Mouse (Mus musculus): ENCODE measurements around the gene Zranb1.
A peak's percentile ranks its signal among the peaks of the same experiment; 100 is the strongest.

The Zranb1 gene

DNA sequence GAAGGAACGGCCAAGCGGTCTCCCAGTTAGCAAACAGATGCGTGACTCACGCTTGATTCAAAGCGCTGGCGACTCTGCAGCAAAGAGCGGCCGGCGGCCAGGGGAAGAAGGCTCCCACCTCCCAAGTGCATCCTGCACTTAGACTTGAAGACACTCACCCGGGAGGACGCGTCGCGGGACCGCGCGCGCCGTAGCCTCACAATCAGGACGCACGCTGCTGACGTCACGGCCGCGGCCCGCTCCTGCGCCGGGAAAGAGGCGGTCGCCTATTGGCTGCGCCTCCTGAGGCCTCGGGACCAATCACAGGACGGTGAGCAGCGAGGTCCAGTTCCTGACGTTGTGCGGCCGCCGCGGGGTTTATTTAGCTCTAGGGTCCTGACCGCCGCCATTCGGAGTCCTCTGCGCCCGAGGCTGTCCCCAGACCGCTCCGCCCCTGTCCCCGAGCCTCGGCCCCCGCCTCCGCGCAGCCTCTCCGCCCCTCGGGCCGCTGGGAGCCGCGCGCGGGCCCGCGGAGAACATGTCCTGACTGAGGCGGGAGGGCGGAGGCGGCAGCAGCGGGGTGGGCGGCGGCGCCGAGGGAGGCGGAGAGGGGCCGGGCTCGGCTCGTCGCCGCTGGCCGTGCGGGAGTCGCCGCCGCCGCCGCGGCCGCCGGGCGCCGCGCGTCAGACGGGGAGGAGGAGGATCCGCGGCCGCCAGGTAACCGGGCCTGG is at the start of gene Zranb1:
TSS of gene Zranb1 (plus strand) at position 293 of the 710 bp plus-strand sequence.
- peak; percentile 98 for DNase-seq

DNA sequence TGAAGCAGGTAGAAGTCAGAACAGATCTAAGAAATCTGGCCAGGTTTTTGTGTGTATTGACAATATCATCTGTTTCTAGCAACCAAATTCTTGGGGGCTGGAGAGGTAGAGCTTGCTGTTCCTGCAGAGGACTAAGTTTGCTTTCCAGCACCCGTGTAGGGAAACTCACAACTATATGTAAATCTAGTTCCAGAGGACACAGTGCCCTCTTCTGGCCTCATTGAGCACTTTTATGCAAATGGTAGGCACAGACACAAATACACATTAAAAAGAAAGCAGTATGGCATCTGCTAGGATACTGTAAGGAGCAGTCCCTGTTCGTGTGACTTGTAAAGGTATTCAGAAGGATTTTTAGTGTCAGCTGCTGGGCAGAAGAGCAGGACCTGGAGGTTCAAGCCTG is 48.6 kb upstream of the Zranb1 start:
- DNase-seq: peak; percentile 33

DNA sequence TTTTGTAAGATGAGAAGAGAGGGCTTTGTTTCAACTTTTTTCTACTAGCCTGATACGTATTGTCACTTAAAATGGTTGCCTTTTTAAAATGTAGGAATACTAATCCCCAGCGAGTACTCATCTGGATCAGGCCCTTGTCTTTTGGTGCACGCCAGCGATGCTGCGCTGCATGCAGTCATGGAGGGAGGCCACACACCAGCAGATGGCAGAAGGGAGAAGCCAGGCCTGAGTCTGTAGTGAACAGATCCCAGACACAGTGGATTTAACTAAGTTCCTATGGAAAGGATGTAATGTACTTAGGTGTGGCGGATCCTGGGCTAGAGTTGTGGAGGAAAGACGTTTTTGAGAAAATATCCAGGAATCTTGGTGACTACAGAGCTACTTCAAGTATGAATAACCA is 46.9 kb upstream of the Zranb1 start:
- no peak for DNase-seq

DNA sequence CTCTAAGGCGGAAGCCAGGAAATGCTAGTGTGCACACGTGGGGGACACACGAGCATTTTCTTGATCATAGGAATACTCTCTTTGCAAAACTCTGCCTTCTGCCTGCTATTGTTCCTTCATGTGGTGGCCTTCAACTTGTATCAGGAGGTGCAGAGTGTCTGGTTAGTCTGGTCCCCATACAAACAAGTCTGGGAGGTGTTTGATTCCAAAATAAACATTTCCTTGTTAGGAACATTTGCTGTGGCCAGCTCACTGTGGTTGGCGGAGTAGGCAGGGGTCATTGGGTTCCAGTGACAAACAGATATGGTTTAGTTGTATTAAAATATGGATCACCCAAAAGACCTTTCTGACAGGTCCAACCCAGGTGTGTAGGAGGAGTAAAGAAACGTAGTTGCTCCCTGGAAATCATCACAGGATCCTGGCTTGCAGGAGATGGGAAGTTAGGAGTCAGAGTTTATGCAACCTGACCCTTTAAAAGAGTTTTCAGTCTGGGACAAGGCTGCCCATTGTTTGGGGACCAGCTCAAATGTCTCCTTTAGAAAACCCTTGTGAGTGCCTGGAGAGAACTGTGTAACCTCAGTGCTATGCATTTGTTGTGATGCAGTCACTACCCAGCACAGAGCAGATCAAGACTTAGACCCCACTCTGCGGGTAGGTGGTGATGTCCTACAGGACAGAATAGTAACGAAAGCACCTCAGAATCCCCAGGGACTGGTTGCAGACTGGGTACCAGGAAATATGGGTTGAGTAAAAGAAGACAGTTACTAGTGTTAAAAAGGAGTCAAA is 43.7 kb upstream of the Zranb1 start:
- DNase-seq: no peak

DNA sequence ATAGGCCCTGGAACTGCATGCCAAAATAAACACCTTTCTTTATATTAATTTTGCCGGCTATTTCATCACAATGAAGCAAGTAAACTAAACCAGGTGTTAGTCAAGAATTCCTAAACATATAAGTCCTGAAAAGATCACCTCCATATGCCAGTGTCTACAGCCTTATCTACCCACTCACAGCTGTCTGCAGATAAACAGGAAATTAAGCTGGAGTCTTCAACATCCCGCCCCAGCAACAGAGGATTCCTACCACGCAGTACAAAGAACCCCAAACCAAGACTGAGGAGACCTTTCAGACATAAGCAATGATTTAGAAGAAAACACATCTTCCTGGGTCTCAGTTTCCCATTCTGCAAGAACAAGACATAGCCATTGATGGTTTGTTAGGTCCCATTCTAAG is 42.9 kb upstream of the Zranb1 start:
- DNase-seq: no peak

- DNase-seq: no peak
Measured at GRCm38 (mm10) chr7:132888518-132889249, 42.3 kb upstream of the Zranb1 start.

DNA sequence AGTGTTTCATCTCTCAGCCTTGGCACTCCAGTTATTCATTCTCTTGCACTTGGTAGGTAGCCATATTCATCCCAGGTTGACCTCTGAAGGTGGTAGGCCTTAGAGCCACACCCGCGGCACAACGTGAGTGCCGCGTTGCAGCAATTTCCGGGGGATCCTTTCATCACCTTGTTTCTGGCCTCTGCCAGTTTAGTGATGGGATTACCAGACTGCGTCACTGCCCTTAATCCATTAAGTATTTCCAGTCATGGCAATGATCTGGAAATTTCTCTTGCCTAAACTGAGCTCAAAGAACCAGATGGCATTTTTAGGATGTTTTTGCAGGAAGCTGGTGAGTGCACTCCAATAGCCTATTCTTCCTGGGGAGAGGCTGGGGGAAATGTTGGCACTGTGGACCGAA is 41.3 kb upstream of the Zranb1 start:
- no peak for DNase-seq

DNA sequence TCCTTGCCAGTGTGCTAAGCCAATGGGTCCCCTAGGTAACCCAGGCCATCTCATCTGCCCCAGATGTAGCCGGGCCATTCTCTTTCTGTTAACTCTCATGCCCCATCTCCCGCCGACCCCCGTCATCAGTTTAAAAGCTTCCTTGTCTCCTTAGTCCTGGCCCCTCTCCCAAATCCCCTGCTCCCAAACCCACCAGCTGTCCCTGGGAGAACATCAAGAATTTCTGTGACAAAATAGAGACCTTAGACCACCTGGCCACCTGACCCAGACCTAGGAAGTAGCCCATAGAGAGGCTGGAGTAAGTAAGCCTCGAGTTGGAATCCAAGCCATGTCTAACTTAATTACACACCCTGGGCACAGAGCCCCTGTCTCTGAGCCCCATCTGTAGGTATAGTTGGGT is 40.7 kb upstream of the Zranb1 start:
- DNase-seq: no peak

DNA sequence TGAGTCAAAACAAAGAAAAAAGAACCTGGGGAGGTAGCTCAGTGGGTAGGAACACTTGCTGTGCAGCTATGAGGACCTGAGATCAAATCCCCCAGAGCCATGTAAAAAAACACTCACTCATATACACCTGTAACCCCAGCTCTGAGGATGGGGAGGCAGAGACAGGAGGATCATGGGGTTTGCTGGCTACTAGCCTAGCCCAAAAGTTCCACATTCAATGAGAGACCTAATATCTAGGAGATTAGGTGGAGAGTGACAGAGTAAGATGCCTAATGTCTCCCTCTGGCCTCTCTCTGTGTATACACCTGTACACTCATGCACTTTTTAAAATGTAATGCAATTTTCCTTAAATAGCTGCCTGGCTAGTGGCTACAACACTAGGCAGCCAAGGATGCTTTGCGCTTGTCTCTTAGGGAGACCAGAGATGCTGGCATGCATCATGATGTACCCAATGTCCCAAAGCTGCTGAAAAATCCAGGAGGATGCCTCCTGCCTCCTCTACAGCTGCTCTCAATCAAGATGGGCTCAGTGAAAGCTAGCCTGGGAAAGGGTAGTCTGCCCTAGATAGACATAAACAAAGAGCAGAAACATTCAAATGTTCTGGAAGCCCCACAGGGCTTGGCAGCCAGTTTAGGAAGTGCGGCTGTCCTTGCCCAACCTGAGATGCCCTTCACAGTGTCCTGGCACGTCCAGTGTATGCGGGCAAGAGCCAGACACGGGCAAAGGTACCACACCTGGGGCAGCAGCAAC is 39.2 kb upstream of the Zranb1 start:
- DNase-seq: no peak

DNA sequence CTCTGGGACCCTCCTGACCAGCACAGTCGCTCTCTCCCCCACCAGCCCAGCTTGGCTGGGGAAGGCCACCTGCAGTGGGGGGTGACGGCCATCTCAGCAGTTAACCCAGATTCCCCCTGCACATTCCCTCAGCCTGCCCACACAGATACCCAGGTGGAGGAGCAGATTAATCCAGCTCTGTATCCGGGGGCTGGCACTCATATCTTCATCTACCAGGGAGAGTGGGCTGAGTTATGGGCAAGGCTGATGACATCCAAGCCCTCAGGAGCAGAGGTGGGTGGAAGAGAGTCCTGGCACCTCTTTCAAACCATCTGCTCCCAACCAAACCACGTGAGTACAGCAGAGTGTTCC is 38.7 kb upstream of the Zranb1 start:
- no peak for DNase-seq

DNA sequence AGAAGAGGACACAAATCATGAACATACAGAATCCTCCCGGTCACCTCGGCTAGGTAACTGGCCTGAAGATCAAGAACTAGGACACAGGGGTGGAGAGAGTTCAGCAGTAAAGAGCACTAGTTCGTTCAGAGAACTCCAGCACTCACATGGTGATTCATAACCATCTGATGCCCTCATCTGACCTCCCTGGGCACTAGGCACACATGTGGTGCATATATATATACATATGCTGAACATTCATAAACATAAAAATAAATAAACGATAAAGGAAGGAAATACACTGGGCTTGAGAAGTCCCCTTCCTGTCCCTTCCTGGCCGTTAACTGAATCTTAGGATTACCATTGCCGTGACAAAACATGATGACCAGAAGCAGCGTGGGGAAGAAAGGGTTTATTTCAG is 38.1 kb upstream of the Zranb1 start:
- DNase-seq: no peak

- DNase-seq: no peak
Measured at GRCm38 (mm10) chr7:132893336-132893735, 37.6 kb upstream of the Zranb1 start.

GRCm38 (mm10) chr7:132894841-132895555 is 35.9 kb upstream of the Zranb1 start:
- no peak for DNase-seq

- no peak for DNase-seq
Measured at GRCm38 (mm10) chr7:132896206-132896815, 34.6 kb upstream of the Zranb1 start.

- no peak for DNase-seq
Measured at GRCm38 (mm10) chr7:132897258-132897657, 33.7 kb upstream of the Zranb1 start.

DNA sequence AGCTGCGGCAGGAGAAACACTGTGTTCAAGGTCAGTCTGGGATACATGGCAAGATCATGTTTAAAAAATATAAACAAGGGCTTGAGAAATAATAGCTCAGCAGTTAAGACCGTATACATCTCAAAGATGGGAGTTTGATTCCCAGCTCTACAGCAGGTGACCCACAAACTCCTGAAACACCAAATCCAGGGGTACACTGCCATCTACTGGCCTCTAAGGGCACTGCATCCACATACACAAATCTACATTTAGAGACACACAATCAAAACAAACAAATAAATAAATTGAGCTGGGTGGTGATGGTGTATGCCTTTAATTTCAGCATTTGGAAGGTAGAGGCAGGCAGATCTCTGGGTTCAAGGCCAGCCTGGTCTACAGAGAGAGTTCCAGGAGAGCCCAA is 32.7 kb upstream of the Zranb1 start:
- DNase-seq: peak; percentile 59

DNA sequence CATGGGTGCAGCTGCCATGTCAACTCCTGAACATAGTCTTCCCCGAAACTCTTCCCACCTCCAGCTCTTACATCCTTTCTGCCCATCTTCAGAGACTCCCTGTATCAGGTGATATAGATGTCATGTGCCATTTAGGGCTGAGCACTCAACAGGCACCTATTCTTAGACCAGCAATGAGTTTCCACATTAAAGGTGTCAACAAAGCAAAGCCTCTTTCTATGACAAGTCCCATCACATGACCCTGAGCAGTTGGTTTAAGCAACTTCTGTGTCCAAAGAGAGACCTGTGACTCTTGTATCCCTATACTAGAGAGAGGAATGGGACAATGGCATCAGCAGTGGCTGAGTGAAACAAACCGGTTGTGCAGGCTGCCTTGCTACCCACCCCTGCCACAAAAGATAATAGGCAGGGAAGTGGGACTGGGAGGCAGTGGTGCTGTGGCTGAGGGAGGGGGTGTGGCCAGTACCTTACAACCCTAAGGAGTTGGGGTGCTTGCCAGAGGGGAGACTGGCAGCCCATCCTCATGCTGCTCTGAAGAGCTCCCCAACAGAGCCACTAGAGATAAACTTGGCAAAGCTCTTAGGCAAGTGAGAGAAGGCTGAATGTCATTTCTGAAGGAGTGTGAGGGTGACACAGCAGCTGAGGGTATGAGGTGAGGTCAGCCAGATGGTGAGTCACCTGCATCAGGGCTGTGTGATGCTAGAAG is 30.0 kb upstream of the Zranb1 start:
- no peak for DNase-seq

GRCm38 (mm10) chr7:132903796-132904195 is 27.1 kb upstream of the Zranb1 start:
- no peak for DNase-seq

DNA sequence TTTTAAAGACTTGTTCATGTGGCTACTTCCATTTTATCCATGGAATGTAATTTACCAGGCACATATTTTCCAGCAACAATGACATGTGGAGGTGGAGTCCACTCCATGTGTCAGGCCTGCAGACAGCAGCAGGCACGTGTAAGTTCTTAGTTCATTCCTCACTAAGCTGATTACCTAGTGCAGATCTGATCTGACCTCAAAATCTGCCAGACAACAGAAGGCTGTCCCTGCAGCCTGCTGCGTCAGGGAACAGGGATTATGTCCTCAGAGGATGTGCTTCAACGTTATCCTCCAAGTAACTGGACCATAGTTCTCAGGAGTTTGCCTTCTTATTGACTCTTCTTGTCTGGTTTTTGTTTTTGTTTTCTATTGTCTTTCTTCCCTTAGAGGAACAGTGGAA is 9.0 kb upstream of the Zranb1 start:
- no peak for DNase-seq

GRCm38 (mm10) chr7:132925227-132925626 is 5.7 kb upstream of the Zranb1 start:
- no peak for DNase-seq

DNA sequence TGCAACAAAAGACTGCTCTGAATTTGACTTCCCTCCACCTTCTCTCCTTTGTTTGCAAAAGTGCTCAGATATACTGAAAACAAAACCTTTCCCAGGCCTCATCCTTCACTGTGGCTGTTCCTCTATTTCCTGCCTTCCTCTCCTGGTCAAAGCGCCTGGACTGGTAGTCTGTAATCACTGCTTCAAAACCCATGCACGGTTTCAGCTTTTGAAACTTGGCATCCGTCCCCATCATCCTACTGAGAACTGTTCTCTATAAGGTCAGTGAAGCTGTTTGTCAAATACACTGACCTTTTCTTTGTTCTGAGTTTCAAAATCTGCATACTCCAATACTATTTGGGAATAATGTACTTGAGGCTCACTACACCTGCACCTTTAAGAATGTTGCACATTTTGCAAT is 3.7 kb upstream of the Zranb1 start:
- DNase-seq: no peak
